Mouse (Mus musculus) adrenal gland, postnatal 10 days (tissue): Measurements from ENCODE around the gene Cdk20. TPM values are rescaled to one million over a fixed set of nuclear protein-coding genes. Genes with fewer than 3 reads are reported as not detected.

Experiments used
- DNase-seq: peaks from one replicate; pipeline ENCODE4 v3.0.0; 2021; ENCODE audit warnings: mixed read lengths
- long read RNA-seq, 2 experiments: library from polyadenylated mRNA; stranded (forward); transcript quantifications; one replicate each; pipeline ENCODE4 v2.0.0; 2021
- total RNA-seq, 2 experiments: library from RNA; stranded (reverse); gene quantifications; 2 replicates each; pipeline ENCODE4 v1.2.3; 2021

The Cdk20 gene
- 1 to 10 TPM; 3.9 to 5.9 TPM for total RNA-seq
- long read RNA-seq, experiment 1, full-length matches to known transcripts: 5 of 6 reads
- long read RNA-seq, experiment 1, partial matches to known transcripts: 1 of 6 reads
- long read RNA-seq, experiment 1, other reads (novel, unspliced or antisense): 0 of 6 reads
- long read RNA-seq, experiment 2, partial matches to known transcripts: 0 of 3 reads
- long read RNA-seq, experiment 2, other reads (novel, unspliced or antisense): 3 of 3 reads

DNA sequence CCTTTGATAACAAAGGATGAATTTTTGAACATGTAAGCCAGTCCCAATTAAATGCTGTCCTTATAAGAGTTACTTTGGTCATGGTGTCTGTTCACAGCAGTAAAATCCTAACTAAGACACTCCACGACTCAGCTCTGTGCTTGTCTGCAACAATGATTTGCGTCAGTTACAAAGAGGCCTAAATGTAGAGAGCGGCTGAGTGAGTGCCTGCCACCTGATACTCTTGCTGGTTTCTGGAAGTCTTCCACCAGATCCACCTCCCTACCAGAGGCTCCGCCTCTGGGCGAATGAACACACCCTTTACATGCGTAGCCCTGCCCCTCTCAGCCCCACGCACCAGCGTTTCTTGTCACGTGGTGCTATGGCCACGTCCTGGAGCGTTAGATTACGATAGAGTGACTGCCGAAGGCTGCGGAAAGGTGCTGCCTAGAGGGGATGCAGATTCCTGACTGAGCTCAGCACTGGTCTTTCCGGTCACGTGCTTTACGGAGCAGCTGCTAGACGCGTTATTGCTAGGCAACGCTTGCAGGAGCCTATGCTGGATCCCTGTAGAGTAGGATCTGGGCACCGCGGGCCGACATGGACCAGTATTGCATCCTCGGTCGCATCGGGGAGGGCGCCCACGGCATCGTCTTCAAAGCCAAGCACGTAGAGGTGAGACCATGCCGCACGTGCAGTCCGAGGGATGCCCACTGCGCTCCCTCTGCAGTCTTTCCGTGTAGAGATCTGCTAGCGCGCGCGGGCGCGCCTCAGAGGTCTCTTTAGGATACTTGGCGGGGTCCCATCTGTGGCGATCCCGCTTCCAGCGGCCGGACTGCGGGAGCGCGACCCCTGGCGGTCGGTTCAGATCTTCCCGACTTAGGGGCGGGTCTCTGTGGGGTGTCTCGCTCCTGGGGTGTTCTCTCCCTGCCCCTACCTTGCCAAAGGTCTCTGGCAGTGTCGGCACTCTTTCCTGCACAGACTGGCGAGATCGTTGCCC, at the start of gene Cdk20:
Gene Cdk20 (plus strand): TSS at position 298 of the 979 bp plus-strand sequence.
- DNase-seq: peak; percentile 89

GRCm38 (mm10) chr13:64384937-64385336, 47.2 kb upstream of the Cdk20 start:
- no peak for DNase-seq

- no peak for DNase-seq
Observed at GRCm38 (mm10) chr13:64386048-64386447, 46.1 kb upstream of the Cdk20 start.

GRCm38 (mm10) chr13:64388415-64388814, 43.7 kb upstream of the Cdk20 start:
- no peak for DNase-seq

GRCm38 (mm10) chr13:64396979-64397378, 35.1 kb upstream of the Cdk20 start:
- no peak for DNase-seq

DNA sequence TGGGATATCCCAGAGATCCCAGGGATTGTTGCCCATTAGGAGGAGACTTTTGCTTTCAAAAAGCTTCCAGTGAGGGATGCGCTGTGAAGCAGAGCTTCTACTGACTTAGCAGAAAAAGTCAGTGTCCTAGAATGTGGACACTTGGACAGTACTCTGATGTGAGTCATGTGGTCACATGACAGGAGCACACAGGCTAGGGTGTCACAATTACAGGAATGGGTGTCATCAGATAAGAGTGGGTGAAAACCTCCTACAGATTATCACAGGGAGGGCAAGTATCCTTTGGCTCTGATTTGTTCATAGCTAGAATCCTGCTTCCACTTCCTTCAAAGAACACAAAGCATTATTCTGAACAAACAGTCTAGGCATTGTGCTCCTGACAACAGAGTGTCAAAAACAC, 34.0 kb upstream of the Cdk20 start:
- DNase-seq: no peak

DNA sequence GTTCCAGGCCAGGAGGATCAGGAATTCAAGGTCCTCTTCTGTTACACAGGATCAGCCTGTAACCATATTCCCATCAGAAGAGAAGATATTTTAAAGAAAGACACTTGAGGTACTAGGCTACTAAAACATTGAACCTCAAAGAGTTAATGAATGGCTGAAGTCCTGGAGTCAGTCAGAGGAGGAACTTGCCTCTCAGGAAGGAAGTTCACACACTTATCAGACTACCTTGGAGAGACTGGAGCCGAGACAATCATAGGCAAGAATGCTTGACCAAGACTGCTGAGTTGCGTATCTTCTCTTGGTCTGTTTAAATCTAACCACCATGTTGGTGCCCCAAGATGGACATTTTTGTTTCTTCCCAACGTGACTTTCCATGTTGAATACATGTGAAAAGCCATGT, 32.2 kb upstream of the Cdk20 start:
- DNase-seq: no peak

- DNase-seq: peak; percentile 19
Observed at GRCm38 (mm10) chr13:64400801-64401361, 31.2 kb upstream of the Cdk20 start.

DNA sequence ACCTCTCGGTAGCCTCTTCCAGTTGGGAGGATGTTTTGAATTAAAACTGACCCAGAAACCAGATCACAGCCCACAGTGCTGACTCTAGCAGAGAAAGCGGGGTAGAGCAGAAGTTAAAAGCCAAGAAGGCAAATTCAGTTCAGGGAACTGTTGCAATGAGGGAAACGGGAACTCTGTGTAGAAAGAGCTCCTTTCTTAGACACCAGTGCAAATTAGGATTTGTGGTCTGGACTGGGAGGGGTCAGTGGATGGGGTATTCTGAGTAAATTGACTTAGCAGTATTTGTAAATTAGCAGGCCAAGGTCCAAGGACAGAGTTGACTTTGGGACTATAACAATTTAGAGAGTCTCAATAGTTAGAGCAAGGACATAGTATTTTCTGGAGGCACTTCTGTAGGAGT, 30.1 kb upstream of the Cdk20 start:
- DNase-seq: no peak

- DNase-seq: no peak
Observed at GRCm38 (mm10) chr13:64402504-64402949, 29.6 kb upstream of the Cdk20 start.

GRCm38 (mm10) chr13:64402951-64403460, 29.1 kb upstream of the Cdk20 start:
- DNase-seq: no peak

DNA sequence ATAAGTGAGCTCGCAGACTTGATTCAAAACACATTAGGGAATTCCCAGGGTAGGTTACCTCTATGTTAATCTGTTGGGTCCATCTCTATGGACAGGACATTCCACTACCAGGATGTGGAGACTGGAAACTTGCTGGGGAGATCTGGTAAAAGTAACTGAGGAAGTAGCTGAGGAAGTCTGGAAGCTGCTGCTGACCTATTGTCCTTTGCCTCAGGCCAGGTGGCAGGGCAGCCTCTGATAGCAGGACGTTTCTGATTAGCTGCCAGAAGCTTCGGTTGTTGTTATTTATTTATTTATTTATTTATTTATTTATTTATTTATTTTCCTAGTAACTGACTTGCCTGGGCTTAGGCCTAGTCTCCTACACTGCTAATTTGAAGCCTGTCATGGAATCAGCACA, 28.6 kb upstream of the Cdk20 start:
- no peak for DNase-seq

DNA sequence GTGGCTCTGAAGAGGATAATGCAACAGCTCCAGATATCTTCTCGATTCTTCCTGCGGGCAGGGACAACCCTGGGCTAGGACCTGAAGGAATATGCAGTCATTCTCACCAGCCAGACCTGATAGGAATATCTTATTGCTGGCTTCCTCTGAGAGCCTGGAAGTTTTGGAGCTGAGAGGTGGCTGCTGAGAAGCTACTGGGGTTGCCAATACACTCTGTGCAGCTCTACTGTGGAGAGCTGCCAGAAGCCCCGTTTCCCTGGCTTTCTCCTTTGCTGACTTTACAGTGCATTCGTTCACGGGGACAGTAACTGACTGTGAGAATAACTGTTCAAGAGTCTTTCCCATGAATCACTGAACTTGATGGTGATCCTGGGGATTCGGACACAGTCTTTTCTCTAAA, 26.6 kb upstream of the Cdk20 start:
- DNase-seq: no peak

GRCm38 (mm10) chr13:64407992-64408391, 24.1 kb upstream of the Cdk20 start:
- DNase-seq: no peak

DNA sequence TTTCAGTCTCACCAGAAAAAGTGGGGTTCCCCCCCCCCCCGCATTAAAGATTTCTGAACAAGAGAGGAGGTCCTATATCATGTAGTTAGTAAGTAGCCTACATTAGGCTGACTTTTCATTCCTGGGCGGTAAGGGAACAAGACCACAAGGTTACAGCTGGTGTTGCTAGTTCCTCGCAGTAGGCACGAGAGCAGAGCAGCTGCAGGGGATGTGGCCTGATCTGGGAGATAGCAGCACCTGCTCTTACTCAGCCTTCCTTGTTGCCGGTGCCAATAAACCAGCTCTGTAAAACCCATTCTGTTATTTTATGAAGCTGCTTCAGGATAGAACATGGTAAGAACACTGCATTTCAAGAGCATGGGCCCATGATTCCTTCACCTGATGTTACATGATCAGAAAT, 21.5 kb upstream of the Cdk20 start:
- no peak for DNase-seq

GRCm38 (mm10) chr13:64411282-64411681, 20.8 kb upstream of the Cdk20 start:
- DNase-seq: no peak

DNA sequence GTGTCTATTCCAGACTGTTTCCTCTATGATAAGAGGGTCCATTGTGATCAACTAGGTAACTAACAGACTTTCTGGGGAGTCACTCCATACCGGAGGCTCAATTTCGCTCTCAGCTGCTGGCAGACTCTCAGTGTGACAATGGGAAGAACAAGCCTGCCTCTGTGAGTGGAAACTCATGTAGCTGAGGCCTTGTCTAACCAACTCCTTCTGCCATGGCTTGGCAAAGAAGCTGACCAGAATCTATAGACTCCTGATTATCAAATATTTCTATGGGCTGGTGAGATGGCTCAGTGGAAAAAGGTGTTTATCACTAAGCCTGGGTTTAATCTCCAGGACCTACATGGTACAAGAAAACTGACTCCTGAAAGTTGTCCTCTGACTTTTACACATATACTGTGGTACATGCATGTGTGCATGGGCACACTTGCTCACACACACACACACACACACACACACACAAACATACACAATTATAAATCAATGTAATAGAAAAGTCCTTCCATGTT, 19.3 kb upstream of the Cdk20 start:
- no peak for DNase-seq

- no peak for DNase-seq
Observed at GRCm38 (mm10) chr13:64415659-64416058, 16.5 kb upstream of the Cdk20 start.

- DNase-seq: no peak
Observed at GRCm38 (mm10) chr13:64416955-64417601, 15.0 kb upstream of the Cdk20 start.

DNA sequence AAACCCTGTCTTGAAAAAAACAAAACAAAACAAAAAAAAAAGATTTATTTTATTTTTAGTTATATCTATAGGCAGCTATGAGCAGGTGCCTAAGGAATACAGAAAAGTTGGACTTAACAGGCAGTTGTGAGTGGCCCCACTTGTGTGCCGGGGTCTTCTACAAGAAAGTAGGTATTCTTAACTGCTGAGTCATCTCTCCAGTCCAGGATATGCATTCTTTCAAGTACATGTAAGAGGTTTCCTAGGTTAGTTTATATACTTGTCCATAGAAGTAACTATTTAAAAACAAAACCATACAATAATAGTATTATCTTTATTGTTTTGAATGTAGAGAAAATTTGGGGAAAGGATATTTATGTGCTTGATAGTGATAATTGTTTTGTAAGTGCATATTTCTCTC, 11.3 kb upstream of the Cdk20 start:
- DNase-seq: no peak

GRCm38 (mm10) chr13:64421386-64421785, 10.7 kb upstream of the Cdk20 start:
- DNase-seq: no peak

GRCm38 (mm10) chr13:64421952-64422606, 10.0 kb upstream of the Cdk20 start:
- no peak for DNase-seq
